Mouse (Mus musculus): Measurements from ENCODE around the gene BC035044. TPM values are rescaled to one million over a fixed set of nuclear protein-coding genes. Genes with fewer than 3 reads are reported as not detected.
"Not testable (repeated sequence)": the region's sequence is repeated elsewhere in the genome, so short reads cannot be mapped to it uniquely, and the experiment has no call there.

Gene BC035044
- polyA plus RNA-seq, 1 experiment from 2014 or later: 1.9 TPM

- no peaks in the 10 kb centered on the region for H3K36me3 ChIP-seq (ENCODE audit: control insufficient read depth, insufficient read depth, low read length)
- ATAC-seq (ENCODE audit: insufficient number of reproducible peaks, insufficient read depth, low FRiP score, low read depth): no peak
- no peaks in the 10 kb centered on the region for H3K27me3 ChIP-seq (ENCODE audit: control insufficient read depth, insufficient read depth, low read length)
- H3K4me3 ChIP-seq (ENCODE audit: low read depth, low read length): no peak overlapping the region
- H3K9ac ChIP-seq (replicated peaks; ENCODE audit: low read depth, low read length): no peak overlapping the region
- no peak overlapping the region for H3K27ac ChIP-seq (ENCODE audit: low read length)
- no peaks in the 10 kb centered on the region for H3K4me1 ChIP-seq (ENCODE audit: control insufficient read depth, insufficient read depth, low read length)
- 60% methylated on average over 3 of the region's 3 CpGs for WGBS
- no peak overlapping the region for H3K4me2 ChIP-seq (replicated peaks; ENCODE audit: low read depth, low read length)
- no peaks in the 10 kb centered on the region for H3K9me3 ChIP-seq (ENCODE audit: control insufficient read depth, low read depth, low read length)
These were observed 4.6 kb upstream of the BC035044 start for GRCm38 (mm10) chr6:128895404-128896001.

- ATAC-seq (ENCODE audit: insufficient number of reproducible peaks, insufficient read depth, low FRiP score, low read depth): no peak
- H3K9ac ChIP-seq (replicated peaks; ENCODE audit: low read depth, low read length): no peak overlapping the region
- H3K4me3 ChIP-seq (ENCODE audit: low read depth, low read length): no peak overlapping the region
- H3K4me2 ChIP-seq (replicated peaks; ENCODE audit: low read depth, low read length): no peak overlapping the region
- WGBS: 85% methylated on average over 5 of the region's 5 CpGs
- H3K27ac ChIP-seq (ENCODE audit: low read length): no peak overlapping the region
- H3K4me1 ChIP-seq (ENCODE audit: control insufficient read depth, insufficient read depth, low read length): no peaks in the 10 kb centered on the region
- H3K9me3 ChIP-seq (ENCODE audit: control insufficient read depth, low read depth, low read length): no peaks in the 10 kb centered on the region
- no peaks in the 10 kb centered on the region for H3K27me3 ChIP-seq (ENCODE audit: control insufficient read depth, insufficient read depth, low read length)
- H3K36me3 ChIP-seq (ENCODE audit: control insufficient read depth, insufficient read depth, low read length): no peaks in the 10 kb centered on the region
These were observed 2.1 kb downstream of the BC035044 start for GRCm38 (mm10) chr6:128888834-128889233.

- H3K9ac ChIP-seq (replicated peaks; ENCODE audit: low read depth, low read length); H3K27me3 ChIP-seq (ENCODE audit: control insufficient read depth, insufficient read depth, low read length); H3K4me3 ChIP-seq (ENCODE audit: low read depth, low read length); H3K4me1 ChIP-seq (ENCODE audit: control insufficient read depth, insufficient read depth, low read length); H3K36me3 ChIP-seq (ENCODE audit: control insufficient read depth, insufficient read depth, low read length); H3K4me2 ChIP-seq (replicated peaks; ENCODE audit: low read depth, low read length); H3K27ac ChIP-seq (ENCODE audit: low read length); ATAC-seq (ENCODE audit: insufficient number of reproducible peaks, insufficient read depth, low FRiP score, low read depth); H3K9me3 ChIP-seq (ENCODE audit: control insufficient read depth, low read depth, low read length): not testable (repeated sequence)
- WGBS: 85% methylated on average over 6 of the region's 6 CpGs
These were observed 3.7 kb downstream of the BC035044 start, which contains the start of gene Clec2i for GRCm38 (mm10) chr6:128887091-128887790. Gene Clec2i, plus strand, starts transcription at chr6:128887588.

- H3K4me1 ChIP-seq (ENCODE audit: control insufficient read depth, insufficient read depth, low read length): no peaks in the 10 kb centered on the region
- H3K36me3 ChIP-seq (ENCODE audit: control insufficient read depth, insufficient read depth, low read length): no peaks in the 10 kb centered on the region
- H3K27me3 ChIP-seq (ENCODE audit: control insufficient read depth, insufficient read depth, low read length): no peaks in the 10 kb centered on the region
- WGBS: 76% methylated on average over 1 of the region's 1 CpGs
- H3K27ac ChIP-seq (ENCODE audit: low read length): no peak overlapping the region
- no peak overlapping the region for H3K4me2 ChIP-seq (replicated peaks; ENCODE audit: low read depth, low read length)
- no peaks in the 10 kb centered on the region for H3K9me3 ChIP-seq (ENCODE audit: control insufficient read depth, low read depth, low read length)
- H3K9ac ChIP-seq (replicated peaks; ENCODE audit: low read depth, low read length): no peak overlapping the region
- no peak for ATAC-seq (ENCODE audit: insufficient number of reproducible peaks, insufficient read depth, low FRiP score, low read depth)
- no peak overlapping the region for H3K4me3 ChIP-seq (ENCODE audit: low read depth, low read length)
These were observed 18.9 kb downstream of the BC035044 start for GRCm38 (mm10) chr6:128871910-128872610.

GRCm38 (mm10) chr6:128868861-128869260 lies 22.1 kb downstream of the BC035044 start:
- H3K27me3 ChIP-seq (ENCODE audit: control insufficient read depth, insufficient read depth, low read length): no peaks in the 10 kb centered on the region

GRCm38 (mm10) chr6:128857976-128858375 lies 33.0 kb downstream of the BC035044 start:
- Histone ChIP-seq H3K27ac (ENCODE audit: low read length) (no peak overlapping the region), H3K4me3 (ENCODE audit: low read depth, low read length) (no peak overlapping the region), H3K27me3 (ENCODE audit: control insufficient read depth, insufficient read depth, low read length) (no peaks in the 10 kb centered on the region), H3K4me2 (replicated peaks; ENCODE audit: low read depth, low read length) (no peak overlapping the region), H3K9ac (replicated peaks; ENCODE audit: low read depth, low read length) (no peak overlapping the region), H3K4me1 (ENCODE audit: control insufficient read depth, insufficient read depth, low read length) (no peaks in the 10 kb centered on the region), H3K9me3 (ENCODE audit: control insufficient read depth, low read depth, low read length) (no peaks in the 10 kb centered on the region), H3K36me3 (ENCODE audit: control insufficient read depth, insufficient read depth, low read length) (no peaks in the 10 kb centered on the region)
- no peak for ATAC-seq (ENCODE audit: insufficient number of reproducible peaks, insufficient read depth, low FRiP score, low read depth)
- WGBS: 80% methylated on average over 2 of the region's 2 CpGs

More at GRCm38 (mm10) chr6:128868861-128869260, 22.1 kb downstream of the BC035044 start:
- Histone ChIP-seq H3K36me3 (ENCODE audit: control insufficient read depth, insufficient read depth, low read length) (no peaks in the 10 kb centered on the region), H3K4me2 (replicated peaks; ENCODE audit: low read depth, low read length) (no peak overlapping the region), H3K4me3 (ENCODE audit: low read depth, low read length) (no peak overlapping the region), H3K4me1 (ENCODE audit: control insufficient read depth, insufficient read depth, low read length) (no peaks in the 10 kb centered on the region), H3K9me3 (ENCODE audit: control insufficient read depth, low read depth, low read length) (no peaks in the 10 kb centered on the region), H3K27ac (ENCODE audit: low read length) (no peak overlapping the region), H3K9ac (replicated peaks; ENCODE audit: low read depth, low read length) (no peak overlapping the region)
- WGBS: 30% methylated on average over 3 of the region's 3 CpGs
- no peak for ATAC-seq (ENCODE audit: insufficient number of reproducible peaks, insufficient read depth, low FRiP score, low read depth)

- no peak overlapping the region for H3K9ac ChIP-seq (replicated peaks; ENCODE audit: low read depth, low read length)
- ATAC-seq (ENCODE audit: insufficient number of reproducible peaks, insufficient read depth, low FRiP score, low read depth): peak; percentile 70; the same call in 1 of the 2 replicates
- H3K9me3 ChIP-seq (ENCODE audit: control insufficient read depth, low read depth, low read length): no peaks in the 10 kb centered on the region
- 34% methylated on average over 5 of the region's 5 CpGs for WGBS
- no peak overlapping the region for H3K27ac ChIP-seq (ENCODE audit: low read length)
- no peaks in the 10 kb centered on the region for H3K4me1 ChIP-seq (ENCODE audit: control insufficient read depth, insufficient read depth, low read length)
- no peaks in the 10 kb centered on the region for H3K36me3 ChIP-seq (ENCODE audit: control insufficient read depth, insufficient read depth, low read length)
- no peaks in the 10 kb centered on the region for H3K27me3 ChIP-seq (ENCODE audit: control insufficient read depth, insufficient read depth, low read length)
- H3K4me3 ChIP-seq (ENCODE audit: low read depth, low read length): no peak overlapping the region
- H3K4me2 ChIP-seq (replicated peaks; ENCODE audit: low read depth, low read length): no peak overlapping the region
These were observed 34.7 kb downstream of the BC035044 start for GRCm38 (mm10) chr6:128856250-128856649.

GRCm38 (mm10) chr6:128855477-128855876 lies 35.4 kb downstream of the BC035044 start:
- Histone ChIP-seq H3K9me3 (ENCODE audit: control insufficient read depth, low read depth, low read length) (no peaks in the 10 kb centered on the region), H3K36me3 (ENCODE audit: control insufficient read depth, insufficient read depth, low read length) (no peaks in the 10 kb centered on the region), H3K4me1 (ENCODE audit: control insufficient read depth, insufficient read depth, low read length) (no peaks in the 10 kb centered on the region), H3K27ac (ENCODE audit: low read length) (no peak overlapping the region), H3K9ac (replicated peaks; ENCODE audit: low read depth, low read length) (no peak overlapping the region), H3K4me3 (ENCODE audit: low read depth, low read length) (no peak overlapping the region), H3K27me3 (ENCODE audit: control insufficient read depth, insufficient read depth, low read length) (no peaks in the 10 kb centered on the region), H3K4me2 (replicated peaks; ENCODE audit: low read depth, low read length) (no peak overlapping the region)
- ATAC-seq (ENCODE audit: insufficient number of reproducible peaks, insufficient read depth, low FRiP score, low read depth): no peak
- 45% methylated on average over 1 of the region's 1 CpGs for WGBS

All from stomach, embryonic 14.5 days (tissue).